Mouse (Mus musculus) lung, embryonic 16.5 days (tissue): ENCODE measurements at regions not wholly inside any gene's neighbourhood (a gene's known extent, or its start where the extent isn't known, plus 50 kb on each side); places are given as distances from the start of the nearest gene placed in this dataset.

Experiments
- ATAC-seq: fragments of 200-750 bp; cut with Nextera tagmentation; 2 replicates; pipeline ENCODE4 v1.8.0; 2017; ENCODE audit warnings: low read depth, mild to moderate bottlenecking, moderate library complexity
- H3K27ac ChIP-seq: fragments of 300-500 bp; sonication (generic); 2 replicates; pipeline ENCODE4 v1.5.1; 2014; ENCODE audit warnings: mild to moderate bottlenecking, control low read depth, low read length
- H3K27me3 ChIP-seq: fragments of 300-500 bp; sonication (generic); 2 replicates; pipeline ENCODE4 v1.6.1; 2014; ENCODE audit warnings: low read depth, low read length, mixed read lengths; ENCODE audit not compliant: control insufficient read depth, insufficient read depth
- H3K36me3 ChIP-seq: fragments of 300-500 bp; sonication (generic); 2 replicates; pipeline ENCODE4 v1.6.1; 2014; ENCODE audit warnings: low read length; ENCODE audit not compliant: control insufficient read depth, insufficient read depth
- H3K4me1 ChIP-seq: fragments of 300-500 bp; sonication (generic); replicated peaks from 2 replicates; pipeline ENCODE4 v1.6.1; 2014; ENCODE audit warnings: low read length, mixed read lengths; ENCODE audit not compliant: control insufficient read depth, insufficient read depth
- H3K4me2 ChIP-seq: fragments of 300-500 bp; sonication (generic); 2 replicates; pipeline ENCODE4 v1.6.1; 2014; ENCODE audit warnings: low read depth, low read length, control low read depth
- H3K4me3 ChIP-seq: fragments of 300-500 bp; sonication (generic); 2 replicates; pipeline ENCODE4 v1.5.1; 2014; ENCODE audit warnings: mild to moderate bottlenecking, low read length, control low read depth
- H3K9ac ChIP-seq: fragments of 300-500 bp; sonication (generic); 2 replicates; pipeline ENCODE4 v1.6.1; 2014; ENCODE audit warnings: low read length, control low read depth
- H3K9me3 ChIP-seq: fragments of 300-500 bp; sonication (generic); 2 replicates; pipeline ENCODE4 v1.6.1; 2016; ENCODE audit warnings: low read length; ENCODE audit not compliant: control insufficient read depth
- WGBS: fragments of 180-500 bp; shearing (Covaris S2); extraction: QIAGEN DNeasy Blood & Tissue Kit; methylation state at CpG from one replicate; pipeline ENCODE4 v1.1.7; 2014; 5-methylcytosine and 5-hydroxymethylcytosine counted together

DNA sequence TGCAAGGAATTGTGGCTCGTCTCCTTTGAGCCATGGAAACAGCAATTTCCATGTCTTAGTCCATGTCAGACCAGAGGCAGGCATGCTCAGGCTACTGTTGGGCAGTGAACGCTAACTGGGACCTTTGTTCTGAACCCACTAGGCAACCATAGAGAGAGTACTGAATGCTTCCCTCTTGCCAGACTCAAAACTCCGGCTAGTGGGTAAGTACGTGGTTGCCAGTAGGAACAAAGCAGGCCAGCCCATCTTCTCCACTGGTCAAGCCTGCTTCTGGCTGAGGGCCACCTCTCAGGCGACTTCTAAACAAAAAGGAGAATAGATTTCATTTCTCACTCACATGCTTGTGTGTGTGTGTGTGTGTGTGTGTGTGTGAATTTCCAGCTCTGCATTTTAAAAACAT is 163.8 kb upstream of the Maf start:
- ATAC-seq = 0 out of 2 replicates have a peak, but pooled peaks have one; percentile 27
- peaks cover 5% of the 10 kb centered on the region for H3K4me1 ChIP-seq
- H3K4me3 ChIP-seq = no peak overlapping the region
- H3K9ac ChIP-seq = no peak overlapping the region
- WGBS = 39% methylated on average over 5 of the region's 5 CpGs
- no peak overlapping the region for H3K27ac ChIP-seq
- no peaks in the 10 kb centered on the region for H3K9me3 ChIP-seq
- no peak overlapping the region for H3K4me2 ChIP-seq
- no peaks in the 10 kb centered on the region for H3K36me3 ChIP-seq
- no peaks in the 10 kb centered on the region for H3K27me3 ChIP-seq

DNA sequence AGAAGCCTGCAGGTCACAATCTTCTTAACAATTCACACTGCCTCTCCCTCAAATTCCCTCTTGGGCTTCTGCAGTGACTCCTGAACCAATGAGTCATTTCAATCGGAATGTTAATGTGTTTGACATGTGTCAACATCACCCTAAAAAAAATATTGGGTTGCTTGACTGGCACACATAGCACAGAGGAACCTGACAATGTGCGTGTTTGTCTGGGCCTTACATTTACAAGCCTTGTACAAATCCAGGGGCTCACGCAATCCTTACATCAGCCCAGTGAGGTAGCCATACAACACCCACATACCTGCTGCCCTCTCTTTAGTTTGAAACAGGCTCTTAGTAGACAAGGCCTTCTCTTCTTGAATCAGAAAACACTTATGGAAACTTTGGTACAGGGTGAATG is 153.8 kb upstream of the Maf start:
- Histone ChIP-seq H3K4me3 (no peak overlapping the region), H3K9me3 (no peaks in the 10 kb centered on the region), H3K4me1 (no peaks in the 10 kb centered on the region), H3K36me3 (no peaks in the 10 kb centered on the region), H3K27me3 (no peaks in the 10 kb centered on the region), H3K9ac (no peak overlapping the region), H3K27ac (no peak overlapping the region), H3K4me2 (no peak overlapping the region)
- ATAC-seq = peak; percentile 65
- WGBS = 56% methylated on average over 3 of the region's 3 CpGs

DNA sequence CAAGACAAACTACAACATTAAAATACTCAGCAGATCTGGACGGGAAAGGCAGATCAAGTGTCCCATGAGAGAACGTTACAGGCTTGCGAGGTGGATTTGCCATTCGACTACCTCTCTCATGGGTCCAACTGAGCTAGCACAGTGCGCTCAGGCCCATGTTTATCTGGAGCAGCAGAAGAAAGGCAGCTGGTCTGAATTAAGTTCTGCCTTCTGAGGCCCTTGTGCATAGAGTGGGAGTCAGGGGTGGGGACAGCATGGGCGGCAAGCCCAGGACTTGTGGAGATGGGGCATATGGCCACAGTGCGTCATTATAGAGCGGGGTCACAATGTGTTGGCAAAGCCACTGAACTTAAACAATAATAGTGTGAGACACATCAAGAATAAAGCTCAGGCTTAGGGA is 151.8 kb upstream of the Maf start:
- no peaks in the 10 kb centered on the region for H3K36me3 ChIP-seq
- no peak overlapping the region for H3K9ac ChIP-seq
- no peak overlapping the region for H3K4me2 ChIP-seq
- H3K27me3 ChIP-seq = no peaks in the 10 kb centered on the region
- H3K9me3 ChIP-seq = no peaks in the 10 kb centered on the region
- peak; percentile 59 for ATAC-seq
- H3K4me3 ChIP-seq = no peak overlapping the region
- 70% methylated on average over 8 of the region's 8 CpGs for WGBS
- no peak overlapping the region for H3K27ac ChIP-seq
- H3K4me1 ChIP-seq = no peaks in the 10 kb centered on the region

DNA sequence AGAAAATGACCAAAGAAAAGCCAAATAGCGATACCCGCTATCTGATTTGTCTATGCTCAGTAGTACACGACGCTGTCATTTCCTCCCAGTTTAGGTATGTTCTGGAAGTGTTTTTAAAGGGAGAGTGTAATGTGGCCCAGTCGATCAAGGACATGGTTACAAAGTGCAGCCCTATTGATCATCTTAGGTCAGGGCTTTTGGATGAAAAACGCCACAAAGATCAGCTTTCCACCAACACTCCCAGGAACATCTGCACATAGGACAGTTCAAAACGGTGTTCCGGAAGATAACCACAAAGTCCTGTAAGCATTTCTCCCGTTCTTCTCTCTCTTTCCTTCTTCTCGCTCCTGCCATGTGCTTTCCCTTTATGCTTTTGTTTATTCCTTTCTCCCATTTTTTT is 149.2 kb upstream of the Maf start:
- WGBS = 87% methylated on average over 10 of the region's 10 CpGs
- no peak overlapping the region for H3K27ac ChIP-seq

DNA sequence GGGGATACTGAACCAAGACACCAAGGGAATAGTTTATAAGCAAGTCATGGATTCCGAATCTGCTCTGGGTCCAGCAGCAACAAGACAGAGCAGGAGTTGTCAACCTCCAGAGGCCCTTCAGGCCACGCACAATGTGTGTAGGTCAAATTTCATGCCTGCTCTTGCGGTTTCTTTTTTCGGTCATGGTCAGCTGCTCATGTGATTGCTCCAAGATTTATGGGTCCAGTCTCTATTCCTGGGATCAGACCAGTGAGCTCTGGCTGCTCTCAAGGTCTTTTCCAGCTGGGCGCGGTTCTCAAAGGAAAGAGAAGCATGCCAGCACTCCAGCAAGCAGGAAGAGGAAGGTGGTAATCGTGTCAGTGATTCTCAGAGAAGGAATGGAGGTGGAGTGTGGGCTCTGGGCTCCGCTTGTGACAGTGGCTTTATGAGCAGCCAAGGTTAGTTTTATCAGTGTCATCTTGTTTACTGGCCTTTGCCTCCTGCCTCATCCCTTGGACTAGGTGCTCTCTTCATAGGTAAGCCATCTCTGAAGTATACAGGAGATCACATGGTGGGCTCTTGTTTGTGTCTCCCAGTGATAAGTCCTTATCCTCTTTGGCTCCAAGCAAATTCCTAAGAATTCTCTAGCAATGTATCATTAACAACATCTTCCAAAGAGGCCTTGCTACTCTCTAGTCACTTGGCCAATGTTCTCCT is 148.5 kb upstream of the Maf start:
- no peaks in the 10 kb centered on the region for H3K27me3 ChIP-seq
- H3K9ac ChIP-seq = no peak overlapping the region
- H3K36me3 ChIP-seq = no peaks in the 10 kb centered on the region
- no peaks in the 10 kb centered on the region for H3K4me1 ChIP-seq
- no peak overlapping the region for H3K27ac ChIP-seq
- 85% methylated on average over 8 of the region's 8 CpGs for WGBS
- no peak overlapping the region for H3K4me2 ChIP-seq
- H3K4me3 ChIP-seq = no peak overlapping the region
- no peak for ATAC-seq
- no peaks in the 10 kb centered on the region for H3K9me3 ChIP-seq

More for the DNA sequence above, 149.2 kb upstream of the Maf start:
- Histone ChIP-seq H3K4me3 (no peak overlapping the region), H3K36me3 (no peaks in the 10 kb centered on the region), H3K4me2 (no peak overlapping the region), H3K9ac (no peak overlapping the region), H3K27me3 (no peaks in the 10 kb centered on the region), H3K4me1 (no peaks in the 10 kb centered on the region), H3K9me3 (no peaks in the 10 kb centered on the region)
- no peak for ATAC-seq

DNA sequence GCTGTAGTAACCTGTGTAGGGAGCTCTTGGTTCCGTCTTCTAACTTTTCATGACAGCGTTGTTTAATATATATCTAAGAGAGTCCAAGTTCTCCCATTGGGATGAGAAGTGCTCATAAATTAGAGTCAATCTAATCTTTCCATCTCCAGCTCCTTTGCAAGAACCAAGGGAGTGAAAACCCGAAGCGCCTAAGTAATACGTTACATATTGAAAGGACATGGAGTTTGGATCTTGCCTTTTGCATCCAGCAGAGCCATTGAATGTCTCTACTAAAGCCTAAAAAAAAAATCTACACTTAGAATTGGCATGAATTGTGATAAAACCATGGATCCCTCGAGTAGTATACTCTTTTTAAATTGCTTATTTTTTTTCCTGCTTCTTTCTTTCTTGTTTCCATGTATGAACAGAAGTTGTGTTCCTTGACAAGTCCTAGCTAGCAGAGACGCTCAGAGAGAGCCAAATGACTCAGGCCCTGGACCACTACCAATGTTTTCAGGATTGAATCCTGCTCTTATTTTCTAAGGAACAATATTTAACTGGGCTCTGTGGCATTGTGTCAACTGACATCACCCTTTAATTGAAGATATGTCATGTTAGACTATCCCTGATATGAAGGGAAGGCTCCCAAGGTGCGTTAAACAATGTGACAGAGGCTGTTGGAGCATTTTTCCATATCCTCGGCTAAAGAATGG is 146.8 kb upstream of the Maf start:
- H3K9ac ChIP-seq = no peak overlapping the region

DNA sequence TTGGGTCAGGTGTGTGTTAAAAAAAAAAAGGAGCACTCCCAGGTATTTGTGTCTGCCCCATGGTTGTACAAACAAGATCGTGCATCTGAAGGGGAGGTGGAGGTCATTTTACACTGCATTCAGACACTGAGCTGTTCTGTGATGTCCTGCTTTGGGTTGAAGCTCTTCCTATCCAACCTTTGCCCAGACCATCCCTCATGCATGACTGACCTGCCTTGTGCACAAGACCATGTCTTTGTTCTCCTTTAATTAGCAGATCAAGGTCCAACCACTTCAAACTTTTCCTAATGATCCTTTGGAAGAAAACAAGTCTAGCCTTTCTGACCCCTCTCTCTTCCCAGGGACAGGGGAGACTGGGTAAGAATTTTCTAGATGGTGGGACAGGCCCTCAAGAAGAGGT is 143.0 kb upstream of the Maf start:
- no peaks in the 10 kb centered on the region for H3K36me3 ChIP-seq
- no peak for ATAC-seq
- H3K27ac ChIP-seq = no peak overlapping the region
- H3K27me3 ChIP-seq = no peaks in the 10 kb centered on the region
- no peaks in the 10 kb centered on the region for H3K9me3 ChIP-seq
- no peak overlapping the region for H3K4me3 ChIP-seq
- WGBS = 57% methylated on average over 1 of the region's 1 CpGs
- H3K9ac ChIP-seq = no peak overlapping the region
- no peaks in the 10 kb centered on the region for H3K4me1 ChIP-seq
- no peak overlapping the region for H3K4me2 ChIP-seq

More for the DNA sequence above, 146.8 kb upstream of the Maf start:
- no peak for ATAC-seq
- no peak overlapping the region for H3K27ac ChIP-seq
- no peaks in the 10 kb centered on the region for H3K36me3 ChIP-seq
- no peaks in the 10 kb centered on the region for H3K27me3 ChIP-seq
- H3K4me3 ChIP-seq = no peak overlapping the region
- no peaks in the 10 kb centered on the region for H3K9me3 ChIP-seq
- WGBS = 81% methylated on average over 9 of the region's 9 CpGs
- no peak overlapping the region for H3K4me2 ChIP-seq
- no peaks in the 10 kb centered on the region for H3K4me1 ChIP-seq

DNA sequence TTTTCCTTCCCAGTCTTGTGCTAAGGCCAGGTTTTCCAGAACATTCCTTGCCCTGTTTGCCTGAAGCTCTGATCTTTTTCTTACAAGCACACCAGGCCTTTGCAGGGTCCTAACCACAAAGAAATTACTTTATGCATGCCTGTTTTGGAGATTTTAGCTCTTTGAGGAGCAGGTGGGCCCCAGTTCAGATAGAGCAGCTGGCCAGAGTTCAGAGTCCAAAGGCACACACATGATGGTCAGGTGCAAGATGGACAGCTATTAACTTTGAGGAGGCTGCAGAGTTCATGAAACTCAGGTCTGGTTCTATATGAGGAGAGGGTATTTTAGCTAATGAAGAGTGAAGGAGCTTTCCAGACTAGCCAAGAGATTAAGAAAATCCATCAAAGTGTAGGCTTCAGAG is 125.8 kb upstream of the Maf start:
- Histone ChIP-seq H3K27ac (no peak overlapping the region), H3K4me1 (no peaks in the 10 kb centered on the region), H3K4me2 (no peak overlapping the region), H3K4me3 (no peak overlapping the region), H3K9me3 (no peaks in the 10 kb centered on the region), H3K36me3 (no peaks in the 10 kb centered on the region), H3K27me3 (no peaks in the 10 kb centered on the region), H3K9ac (no peak overlapping the region)
- ATAC-seq = no peak

DNA sequence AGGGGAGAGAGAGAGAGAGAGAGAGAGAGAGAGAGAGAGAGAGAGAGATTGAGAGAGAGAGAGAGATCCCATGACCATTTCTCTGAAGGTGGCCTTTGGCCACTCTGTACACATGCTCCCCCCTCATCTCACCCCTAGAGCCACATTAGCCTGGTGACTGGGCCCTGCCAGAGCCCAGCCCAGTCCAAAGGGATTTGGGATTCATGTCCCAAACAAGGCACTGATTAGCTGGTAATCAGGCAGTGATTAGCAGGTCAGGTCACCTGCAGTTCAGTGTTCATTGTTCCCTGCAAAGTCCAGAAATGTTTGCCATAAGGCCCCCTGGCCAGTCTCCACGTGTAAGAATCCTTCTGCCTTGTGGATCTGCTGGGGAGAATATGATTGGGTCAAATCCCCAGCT is 124.1 kb upstream of the Maf start:
- Histone ChIP-seq H3K9ac (no peak overlapping the region), H3K27me3 (no peaks in the 10 kb centered on the region), H3K9me3 (no peaks in the 10 kb centered on the region), H3K4me3 (no peak overlapping the region), H3K4me2 (no peak overlapping the region), H3K27ac (no peak overlapping the region), H3K36me3 (no peaks in the 10 kb centered on the region), H3K4me1 (no peaks in the 10 kb centered on the region)
- ATAC-seq = no peak
- 25% methylated on average over 1 of the region's 1 CpGs for WGBS
